Mouse (Mus musculus): ENCODE measurements around the gene Dusp6.
A peak's percentile ranks its signal among the peaks of the same experiment; 100 is the strongest.

The Dusp6 gene

GRCm38 (mm10) chr10:99274640-99275039 is 11.6 kb downstream of the Dusp6 start:
- DNase-seq, result no peak

GRCm38 (mm10) chr10:99279067-99279880 is 16.2 kb downstream of the Dusp6 start:
- no peak for DNase-seq

- DNase-seq, result peak; percentile 28
Measured at GRCm38 (mm10) chr10:99283981-99284385, 21.0 kb downstream of the Dusp6 start.

DNA sequence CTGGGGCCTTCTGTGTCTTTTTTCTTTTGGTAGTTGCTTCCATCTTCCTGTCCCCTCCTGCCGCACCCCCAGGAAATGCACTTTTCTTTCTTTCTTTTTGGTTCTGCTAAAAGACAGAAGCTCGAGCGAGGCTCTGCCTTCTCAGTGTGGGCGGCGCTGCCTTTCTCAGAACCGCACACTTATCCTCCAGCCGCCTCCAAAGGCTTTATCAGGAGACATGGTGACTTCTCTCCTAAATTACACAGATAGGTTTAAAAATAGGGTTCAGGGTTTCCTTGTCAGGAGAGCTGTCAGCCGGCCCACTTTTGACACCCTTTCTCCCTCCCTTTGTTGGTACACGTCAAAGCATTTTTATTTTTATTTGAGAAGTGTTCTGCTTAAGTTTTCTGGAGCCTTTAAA is 21.9 kb downstream of the Dusp6 start:
- DNase-seq, result peak; percentile 61

GRCm38 (mm10) chr10:99285759-99286158 is 22.7 kb downstream of the Dusp6 start:
- DNase-seq, result no peak

GRCm38 (mm10) chr10:99286213-99286612 is 23.2 kb downstream of the Dusp6 start:
- DNase-seq, result no peak

DNA sequence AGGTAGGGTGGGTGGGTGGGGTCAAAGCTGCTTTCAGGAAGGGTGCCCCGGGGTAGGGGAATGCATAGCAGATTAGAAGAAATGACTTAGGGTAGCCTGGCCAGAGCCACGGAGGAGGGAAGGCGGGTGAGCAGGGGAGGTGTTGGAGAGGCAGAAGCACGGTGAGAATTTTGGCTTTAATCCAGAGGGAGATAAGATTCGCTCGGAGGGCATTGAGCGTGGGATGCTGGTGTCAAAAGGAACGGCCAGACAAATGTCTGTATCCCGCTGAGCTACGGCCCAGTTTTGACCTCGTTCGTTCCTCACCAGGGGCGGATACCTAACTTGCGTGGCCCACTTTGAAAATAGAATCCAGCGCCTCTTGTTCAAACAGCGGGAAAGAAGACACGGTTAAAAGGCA is 23.8 kb downstream of the Dusp6 start:
- DNase-seq, result peak; percentile 25

GRCm38 (mm10) chr10:99287206-99287605 is 24.2 kb downstream of the Dusp6 start:
- no peak for DNase-seq

DNA sequence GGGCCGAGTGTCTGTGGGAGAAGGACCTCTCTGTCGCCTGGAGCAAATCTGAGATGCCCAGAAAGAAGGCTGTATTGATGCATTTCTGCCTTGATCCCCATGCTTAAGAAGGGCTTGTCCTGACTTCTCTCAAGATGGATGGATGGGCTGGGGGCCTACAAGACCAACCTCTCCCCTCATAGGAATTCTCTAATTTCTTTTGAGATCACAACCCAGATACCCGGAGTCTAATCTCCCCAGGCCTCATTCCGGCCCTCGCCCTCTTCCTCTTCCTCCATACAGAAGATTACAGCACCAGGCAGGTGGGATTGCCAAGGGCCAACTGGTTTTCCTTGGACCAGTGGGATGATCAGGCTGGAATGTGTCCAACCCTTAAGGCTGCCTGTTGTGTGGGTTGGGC is 26.1 kb downstream of the Dusp6 start:
- no peak for DNase-seq

DNA sequence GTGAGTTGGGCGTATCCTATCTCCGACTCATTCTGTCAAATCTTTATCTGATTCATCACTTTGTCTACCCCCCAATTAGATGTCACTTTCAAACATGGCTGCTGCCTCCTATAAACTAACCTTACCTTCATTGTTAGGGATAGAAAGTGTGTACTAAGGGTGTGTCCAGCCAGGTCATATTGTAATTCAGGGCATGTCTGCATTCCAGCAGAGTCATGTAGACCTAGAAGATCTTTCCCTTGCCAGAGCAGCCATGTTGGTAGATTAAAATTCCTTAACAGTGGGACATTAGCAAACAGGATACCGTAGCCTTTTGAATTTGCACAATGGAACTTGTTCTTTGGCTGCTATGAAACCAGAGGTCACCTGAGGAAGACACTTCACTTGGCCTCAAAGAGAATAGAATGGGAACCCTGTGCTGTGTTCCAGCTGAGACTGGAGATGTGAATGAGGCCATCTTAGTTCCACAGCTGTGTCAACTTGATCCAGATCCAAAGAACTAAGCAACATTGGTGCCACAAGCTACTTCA is 30.1 kb downstream of the Dusp6 start:
- no peak for DNase-seq

- DNase-seq, result no peak
Measured at GRCm38 (mm10) chr10:99297721-99298120, 34.7 kb downstream of the Dusp6 start.

GRCm38 (mm10) chr10:99298328-99299295 is 35.6 kb downstream of the Dusp6 start:
- no peak for DNase-seq

DNA sequence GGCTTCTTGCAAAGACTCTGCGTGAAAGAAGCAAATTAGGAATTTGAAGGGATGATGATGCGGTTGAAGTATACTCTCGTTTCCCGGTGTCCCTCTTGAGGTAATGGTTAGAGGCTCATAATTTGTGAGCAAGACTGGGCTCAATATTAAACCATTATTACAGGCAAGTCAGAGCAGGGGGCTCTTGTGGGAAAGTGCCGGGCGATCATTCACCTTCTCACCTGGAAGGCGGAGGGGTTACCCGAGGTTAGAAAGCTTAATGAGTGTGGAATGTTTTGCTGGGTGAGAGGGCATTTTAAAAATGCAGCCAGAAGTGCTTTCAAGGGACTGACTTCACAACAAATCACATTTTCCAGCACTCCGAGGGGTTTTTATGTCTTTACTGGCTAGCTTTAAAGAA is 36.3 kb downstream of the Dusp6 start:
- no peak for DNase-seq

- no peak for DNase-seq
Measured at GRCm38 (mm10) chr10:99302051-99302450, 39.0 kb downstream of the Dusp6 start.

GRCm38 (mm10) chr10:99308837-99309236 is 45.8 kb downstream of the Dusp6 start:
- no peak for DNase-seq

DNA sequence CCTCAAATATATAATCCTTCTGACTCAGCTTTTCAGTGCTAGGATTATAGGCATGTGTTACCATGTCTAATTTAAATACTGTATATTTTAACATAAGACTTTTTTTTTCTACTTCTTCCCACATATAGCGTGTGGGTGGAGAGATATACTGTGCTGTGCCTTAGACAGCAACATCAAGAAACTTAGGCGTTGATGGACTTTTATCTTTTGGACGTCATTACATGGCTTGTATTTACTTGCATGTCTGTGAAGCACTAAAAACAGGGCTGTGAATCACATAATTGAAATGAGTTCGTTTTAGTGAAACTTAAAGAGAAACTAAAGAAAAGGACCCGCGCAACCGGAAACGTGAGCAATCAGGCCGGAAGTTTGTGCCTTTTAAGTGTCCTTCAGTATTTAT is 46.6 kb downstream of the Dusp6 start:
- DNase-seq, result no peak

- no peak for DNase-seq
Measured at GRCm38 (mm10) chr10:99310204-99310603, 47.2 kb downstream of the Dusp6 start.

- DNase-seq, result no peak
Measured at GRCm38 (mm10) chr10:99311956-99312355, 48.9 kb downstream of the Dusp6 start.

GRCm38 (mm10) chr10:99314366-99314765 is 51.3 kb downstream of the Dusp6 start:
- no peak for DNase-seq

DNA sequence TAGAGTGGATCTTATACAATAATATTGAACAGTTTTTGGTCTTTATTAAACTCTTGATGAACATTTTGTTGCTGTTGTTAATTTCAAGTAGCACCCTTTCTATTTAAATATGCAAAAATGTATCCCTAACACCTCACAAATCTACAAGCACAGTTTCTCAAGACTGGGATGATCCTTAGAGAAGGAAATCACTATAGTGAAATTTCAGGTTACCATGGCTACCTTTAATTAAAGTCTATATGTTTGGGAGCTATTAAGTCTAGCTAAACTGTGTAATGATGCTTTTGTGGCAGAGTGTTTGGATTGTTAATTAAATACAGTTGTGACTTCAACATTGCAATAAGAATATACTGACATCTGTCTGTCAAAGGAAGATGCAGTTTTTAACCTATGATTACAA is 54.0 kb downstream of the Dusp6 start:
- no peak for DNase-seq
